Mouse (Mus musculus) embryonic facial prominence, embryonic 15.5 days (tissue): ENCODE data around the gene Pip4p1. TPM values are rescaled to one million over a fixed set of nuclear protein-coding genes. Genes with fewer than 3 reads are reported as not detected.
"Not testable (repeated sequence)": the region's sequence is repeated elsewhere in the genome, so short reads cannot be mapped to it uniquely, and the experiment has no call there.

Experiments used
- ATAC-seq: fragments of 200-750 bp; cut with Nextera tagmentation; 2 replicates; pipeline ENCODE4 v1.8.0; 2017; ENCODE audit warnings: low read depth, moderate TSS enrichment; ENCODE audit not compliant: insufficient number of reproducible peaks, low FRiP score, low TSS enrichment
- H3K27ac ChIP-seq: fragments of 300-500 bp; sonication (generic); replicated peaks from 2 replicates; pipeline ENCODE4 v1.5.1; 2015; ENCODE audit warnings: mild to moderate bottlenecking, inconsistent platforms
- H3K27me3 ChIP-seq: fragments of 300-500 bp; sonication (generic); 2 replicates; pipeline ENCODE4 v1.6.1; 2015; ENCODE audit warnings: inconsistent platforms
- H3K36me3 ChIP-seq: fragments of 300-500 bp; sonication (generic); 2 replicates; pipeline ENCODE4 v1.6.1; 2015; ENCODE audit warnings: mild to moderate bottlenecking, inconsistent platforms
- H3K4me1 ChIP-seq: fragments of 300-500 bp; sonication (generic); 2 replicates; pipeline ENCODE4 v1.6.1; 2015; ENCODE audit warnings: inconsistent platforms
- H3K4me2 ChIP-seq: fragments of 300-500 bp; sonication (generic); replicated peaks from 2 replicates; pipeline ENCODE4 v1.6.1; 2015; ENCODE audit warnings: mild to moderate bottlenecking, inconsistent platforms
- H3K4me3 ChIP-seq: fragments of 300-500 bp; sonication (generic); replicated peaks from 2 replicates; pipeline ENCODE4 v1.5.1; 2015; ENCODE audit warnings: mild to moderate bottlenecking, inconsistent platforms
- H3K9ac ChIP-seq: fragments of 300-500 bp; sonication (generic); 2 replicates; pipeline ENCODE4 v1.6.1; 2015; ENCODE audit warnings: inconsistent platforms
- H3K9me3 ChIP-seq: fragments of 300-500 bp; sonication (generic); replicated peaks from 2 replicates; pipeline ENCODE4 v1.6.1; 2016; ENCODE audit warnings: inconsistent platforms
- WGBS: fragments of 180-500 bp; shearing (Covaris S2); methylation state at CpG from one replicate; pipeline ENCODE4 v1.1.7; 2015; 5-methylcytosine and 5-hydroxymethylcytosine counted together
- polyA plus RNA-seq: library from polyadenylated mRNA; unstranded; fragments of >200 nt; fragmentation: Nextera tagmentation; extraction: Ambion mirVana; gene quantifications from 2 replicates; pipeline ENCODE4 v1.2.1, GENCODE M21; 2015

Gene Pip4p1
- polyA plus RNA-seq, 1 experiment from 2014 or later: 57.4 TPM

DNA sequence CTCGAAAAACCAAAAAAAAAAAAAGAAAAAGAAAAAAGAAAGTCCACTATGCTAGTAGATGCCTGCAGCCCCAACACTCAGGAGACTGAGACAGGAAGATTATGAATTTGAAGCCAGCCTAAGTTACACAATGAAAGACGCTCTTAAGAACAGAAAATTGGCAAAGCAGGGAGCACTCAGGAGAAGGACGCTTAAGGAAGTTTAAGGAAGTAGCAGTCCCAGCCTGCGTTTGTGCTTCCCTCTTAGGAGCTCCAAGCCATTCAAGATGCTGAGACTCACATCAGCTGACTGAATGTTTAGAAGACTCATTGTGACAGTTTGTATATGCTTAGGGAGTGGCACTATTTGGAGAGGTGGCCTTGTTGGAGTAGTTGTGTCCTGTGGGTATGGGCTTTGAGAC, 22.5 kb downstream of the Pip4p1 start:
- ATAC-seq: no peak
- Histone ChIP-seq H3K4me1 (peaks cover 8% of the 10 kb centered on the region), H3K36me3 (peaks cover 21% of the 10 kb centered on the region), H3K27me3 (no peaks in the 10 kb centered on the region), H3K4me2 (no peak overlapping the region), H3K9ac (no peak overlapping the region), H3K9me3 (no peaks in the 10 kb centered on the region), H3K27ac (no peak overlapping the region), H3K4me3 (no peak overlapping the region)
- WGBS: 66% methylated on average over 4 of the region's 4 CpGs

DNA sequence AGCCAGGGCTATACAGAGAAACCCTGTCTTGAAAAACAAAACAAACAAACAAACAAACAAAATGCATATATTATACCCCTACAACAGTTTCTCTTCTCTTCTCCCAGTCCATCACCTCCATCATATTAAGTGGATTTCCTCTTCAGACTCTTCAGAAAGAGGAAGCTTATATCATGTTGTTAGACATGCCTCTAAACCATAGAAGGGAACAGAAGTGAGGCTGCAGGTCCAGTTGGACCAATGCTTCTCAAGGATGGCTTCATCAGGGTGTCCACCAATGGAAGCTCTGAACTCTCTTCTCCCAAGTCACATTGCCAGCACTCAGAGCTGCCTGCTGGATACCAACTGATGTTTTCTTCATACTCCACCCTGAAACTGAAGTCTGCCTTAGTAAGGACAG, 25.3 kb downstream of the Pip4p1 start:
- not testable (repeated sequence) for H3K27ac ChIP-seq, H3K9me3 ChIP-seq, H3K4me1 ChIP-seq, H3K4me3 ChIP-seq, H3K36me3 ChIP-seq, H3K4me2 ChIP-seq, H3K27me3 ChIP-seq, ATAC-seq, H3K9ac ChIP-seq

DNA sequence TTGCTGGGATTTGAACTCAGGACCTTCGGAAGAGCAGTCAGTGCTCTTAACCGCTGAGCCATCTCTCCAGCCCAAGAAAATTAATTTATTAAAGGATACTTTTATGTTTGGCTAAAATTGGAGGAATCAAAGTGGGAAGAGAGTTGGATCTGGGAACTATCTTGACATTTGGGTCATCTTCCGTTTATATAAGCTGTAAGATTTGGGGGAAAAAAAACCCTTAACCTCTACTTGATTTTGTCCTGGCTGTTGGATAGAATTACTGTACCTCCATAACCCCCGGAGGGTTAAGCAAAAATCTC, 25.9 kb downstream of the Pip4p1 start:
- H3K27ac ChIP-seq: no peak overlapping the region
- no peak overlapping the region for H3K4me3 ChIP-seq
- WGBS: 85% methylated on average over 4 of the region's 4 CpGs
- H3K4me1 ChIP-seq: peaks cover 8% of the 10 kb centered on the region
- ATAC-seq: no peak
- H3K9me3 ChIP-seq: no peaks in the 10 kb centered on the region
- no peaks in the 10 kb centered on the region for H3K27me3 ChIP-seq
- H3K4me2 ChIP-seq: no peak overlapping the region
- H3K9ac ChIP-seq: no peak overlapping the region
- no peaks in the 10 kb centered on the region for H3K36me3 ChIP-seq

- Histone ChIP-seq H3K9me3 (no peaks in the 10 kb centered on the region), H3K27me3 (no peaks in the 10 kb centered on the region), H3K36me3 (no peaks in the 10 kb centered on the region), H3K4me2 (peak overlapping the region; percentile 69), H3K4me3 (peak overlapping the region; percentile 44), H3K27ac (no peak overlapping the region), H3K9ac (peak overlapping the region; percentile 22; the same call in 1 of the 2 replicates), H3K4me1 (peaks cover 8% of the 10 kb centered on the region)
- 5% methylated on average over 26 of the region's 26 CpGs for WGBS
- ATAC-seq: peak; percentile 67
Observed at GRCm38 (mm10) chr14:50903973-50904827, 26.5 kb downstream of the Pip4p1 start.

GRCm38 (mm10) chr14:50897992-50898391, 32.7 kb downstream of the Pip4p1 start:
- WGBS: 92% methylated on average over 2 of the region's 2 CpGs
- H3K4me3 ChIP-seq, ATAC-seq, H3K9ac ChIP-seq, H3K27ac ChIP-seq, H3K9me3 ChIP-seq, H3K4me2 ChIP-seq, H3K36me3 ChIP-seq: not testable (repeated sequence)
- Histone ChIP-seq H3K27me3 (peaks cover 14% of the 10 kb centered on the region), H3K4me1 (peaks cover 18% of the 10 kb centered on the region)

- Histone ChIP-seq H3K9me3 (no peaks in the 10 kb centered on the region), H3K27me3 (peaks cover 14% of the 10 kb centered on the region), H3K36me3 (no peaks in the 10 kb centered on the region), H3K27ac (no peak within 1 kb of the TSS), H3K9ac (peak within 1 kb of the TSS; percentile 21; the same call in 1 of the 2 replicates), H3K4me2 (peak within 1 kb of the TSS; percentile 85), H3K4me1 (peaks cover 24% of the 10 kb centered on the region), H3K4me3 (peak within 1 kb of the TSS; percentile 43)
- 29% methylated on average over 7 of the region's 7 CpGs for WGBS
- no peak for ATAC-seq
Observed at GRCm38 (mm10) chr14:50897374-50897765, 33.3 kb downstream of the Pip4p1 start, which contains the start of gene Klhl33. TSS of gene Klhl33 (minus strand) at chr14:50897507.

- peaks cover 24% of the 10 kb centered on the region for H3K4me1 ChIP-seq
- 13% methylated on average over 23 of the region's 23 CpGs for WGBS
- peak overlapping the region; percentile 43 for H3K4me3 ChIP-seq
- H3K36me3 ChIP-seq: no peaks in the 10 kb centered on the region
- peak overlapping the region; percentile 21; the same call in 1 of the 2 replicates for H3K9ac ChIP-seq
- H3K9me3 ChIP-seq: no peaks in the 10 kb centered on the region
- H3K4me2 ChIP-seq: peak overlapping the region; percentile 85
- H3K27me3 ChIP-seq: peaks cover 14% of the 10 kb centered on the region
- no peak for ATAC-seq
- no peak overlapping the region for H3K27ac ChIP-seq
Observed at GRCm38 (mm10) chr14:50896747-50897373, 33.8 kb downstream of the Pip4p1 start.

DNA sequence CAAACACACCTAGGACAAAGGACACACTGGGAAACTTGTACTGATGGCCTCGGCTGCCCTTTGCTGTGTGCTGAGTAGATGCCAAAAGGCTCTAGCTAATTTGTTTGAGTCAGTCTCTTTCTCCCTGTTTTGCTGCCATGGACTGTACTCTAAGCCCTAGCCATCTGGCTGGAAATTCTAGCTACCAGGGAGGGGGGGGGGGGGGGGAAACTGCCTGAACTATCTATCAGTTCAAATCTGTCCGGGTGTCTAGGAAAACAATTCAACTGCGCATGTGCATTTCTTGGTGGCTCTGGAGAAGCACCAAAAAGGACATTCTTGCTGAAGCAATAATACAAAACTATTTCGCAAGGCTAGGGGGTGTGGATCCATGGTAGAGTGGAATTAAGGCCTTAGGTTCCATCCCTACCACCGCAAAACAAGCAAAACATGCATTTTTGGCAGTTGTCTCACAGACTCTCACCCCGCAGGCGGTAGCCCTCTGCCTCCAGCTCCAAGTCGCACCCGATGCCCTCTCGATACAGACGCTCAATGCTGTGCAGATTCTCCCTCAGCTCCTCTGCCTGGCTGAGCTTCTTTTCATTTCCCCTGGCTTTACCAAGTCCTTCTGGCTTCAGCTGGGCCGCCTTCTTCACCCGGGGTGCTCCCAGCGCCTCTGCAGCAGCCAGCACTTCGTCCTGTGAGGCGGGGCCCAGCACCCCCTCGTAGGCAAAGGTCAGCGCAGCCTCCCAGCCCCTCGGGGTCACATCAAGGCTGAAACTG, 34.5 kb downstream of the Pip4p1 start:
- Histone ChIP-seq H3K27me3 (peaks cover 14% of the 10 kb centered on the region), H3K4me3 (peak overlapping the region; percentile 43), H3K4me1 (peaks cover 24% of the 10 kb centered on the region), H3K27ac (no peak overlapping the region), H3K9ac (peak overlapping the region; percentile 21; the same call in 1 of the 2 replicates), H3K36me3 (no peaks in the 10 kb centered on the region), H3K4me2 (peak overlapping the region; percentile 85), H3K9me3 (no peaks in the 10 kb centered on the region)
- no peak for ATAC-seq
- 10% methylated on average over 19 of the region's 19 CpGs for WGBS

- no peaks in the 10 kb centered on the region for H3K36me3 ChIP-seq
Observed at GRCm38 (mm10) chr14:50895407-50895806, 35.2 kb downstream of the Pip4p1 start.

GRCm38 (mm10) chr14:50892541-50893459, 37.9 kb downstream of the Pip4p1 start:
- Histone ChIP-seq H3K4me3 (no peak overlapping the region), H3K4me1 (peaks cover 24% of the 10 kb centered on the region), H3K27me3 (peaks cover 13% of the 10 kb centered on the region), H3K27ac (no peak overlapping the region), H3K36me3 (no peaks in the 10 kb centered on the region), H3K9ac (no peak overlapping the region), H3K9me3 (no peaks in the 10 kb centered on the region), H3K4me2 (no peak overlapping the region)
- 77% methylated on average over 22 of the region's 22 CpGs for WGBS
- no peak for ATAC-seq

More at GRCm38 (mm10) chr14:50895407-50895806, 35.2 kb downstream of the Pip4p1 start:
- Histone ChIP-seq H3K27ac (no peak overlapping the region), H3K4me2 (no peak overlapping the region), H3K27me3 (peaks cover 14% of the 10 kb centered on the region), H3K4me1 (peaks cover 24% of the 10 kb centered on the region), H3K4me3 (no peak overlapping the region), H3K9me3 (no peaks in the 10 kb centered on the region), H3K9ac (no peak overlapping the region)
- no peak for ATAC-seq
